In genomic region chr5:144255632-144256540, GRCm38 (mm10) we compare ENCODE assay signal across 8 mouse cellular contexts. TPM values are rescaled to one million over a fixed set of nuclear protein-coding genes. Genes with fewer than 3 reads are reported as not detected.
A peak's percentile ranks its signal among the peaks of the same experiment; 100 is the strongest.
DNase-seq lines count a peak whose midpoint lies in the region; ATAC-seq and TF ChIP-seq lines count a peak whose summit lies in the region.

No protein-coding gene starts in this region.

- peaks cover 13% of the 10 kb centered on the region for H3K36me3 ChIP-seq in hindbrain, embryonic 14.5 days (replicated peaks; ENCODE audit: control insufficient read depth, insufficient read depth)
- H3K36me3 ChIP-seq in limb, embryonic 10.5 days, result peaks cover 37% of the 10 kb centered on the region

- H3K9ac ChIP-seq in hindbrain, embryonic 14.5 days, result peak overlapping the region; percentile 98

- no peaks in the 10 kb centered on the region for H3K27me3 ChIP-seq in Patski
- H3K27me3 ChIP-seq in hindbrain, embryonic 14.5 days (ENCODE audit: control insufficient read depth, insufficient read depth, low read length), result no peaks in the 10 kb centered on the region
- no peaks in the 10 kb centered on the region for H3K27me3 ChIP-seq in limb, embryonic 10.5 days (ENCODE audit: low read depth, poor library complexity, severe bottlenecking)

- POLR2A ChIA-PET in Patski (lab: Charles Lee), result no interaction called here

- H3K27ac ChIP-seq in gastrocnemius, adult 2 months, result peak overlapping the region; percentile 93
- peak overlapping the region; percentile 87 for H3K27ac ChIP-seq in hindbrain, embryonic 14.5 days
- H3K27ac ChIP-seq in limb, embryonic 10.5 days, result peak overlapping the region; percentile 98

- peak overlapping the region; percentile 83 for H3K4me2 ChIP-seq in hindbrain, embryonic 14.5 days (replicated peaks)

- ATAC-seq in Patski, result peak; percentile 23
- no peak; the same call in 1 of the 2 replicates for ATAC-seq in hindbrain, embryonic 14.5 days (ENCODE audit: low FRiP score)

- peak overlapping the region; percentile 87 for H3K4me3 ChIP-seq in gastrocnemius, adult 2 months
- peak overlapping the region; percentile 93 for H3K4me3 ChIP-seq in hindbrain, embryonic 14.5 days (replicated peaks; ENCODE audit: low read length)
- peak overlapping the region; percentile 99 for H3K4me3 ChIP-seq in limb, embryonic 10.5 days

- in situ Hi-C loops in Patski (cut with MboI; ENCODE audit: low pct_unique_long_range_greater_than_20kb), result no loop called here

- under 1% methylated on average over 40 of the region's 40 CpGs for WGBS in hindbrain, embryonic 14.5 days
- under 1% methylated on average over 40 of the region's 40 CpGs for WGBS in limb, embryonic 10.5 days

- intact Hi-C loops in gastrocnemius, adult 2 months (cut with DNase I), result loop anchor here (2.0 to 5.0 kb wide), 3 partner anchors 33 to 101 kb away; partner anchors contain the start of genes Baiap2l1 and Tecpr1

- DNase-seq in Patski (ENCODE audit: low read depth, low spot score), result peak; percentile 19
- peak; percentile 37 for DNase-seq in cerebellum, adult 8-10 months
- peak; percentile 70 for DNase-seq in gastrocnemius, adult 2 months
- DNase-seq in hindbrain, embryonic 14.5 days (ENCODE audit: low spot score), result peak; percentile 51
- DNase-seq in limb, embryonic 10.5 days (ENCODE audit: low spot score), result peak; percentile 80
- peak; percentile 74 for DNase-seq in mesoderm, embryonic 11.5 days (ENCODE audit: low read depth, low spot score)
- peak; percentile 53 to 71 for DNase-seq in right cerebral cortex, postnatal 10 days (ENCODE audit: low spot score in 2 of 2)
- DNase-seq in yolk sac, embryonic 10.5 days (ENCODE audit: low spot score), result peak; percentile 88

- TF ChIP-seq CTCF in Patski (IDR thresholded peaks at IDR 0.05), result no peak
- TF ChIP-seq CTCF in gastrocnemius, adult 2 months (IDR thresholded peaks at IDR 0.05), result peak; percentile 3; the same call in 1 of the 2 replicates

- H3K4me1 ChIP-seq in hindbrain, embryonic 14.5 days (replicated peaks; ENCODE audit: control insufficient read depth, insufficient read depth, low read length), result peaks cover 37% of the 10 kb centered on the region
- peaks cover 46% of the 10 kb centered on the region for H3K4me1 ChIP-seq in limb, embryonic 10.5 days

- CTCF ChIA-PET in Patski (lab: Charles Lee), result interaction anchor here (1.3 to 1.6 kb wide), 2 partner anchors 11 to 48 kb away, joined by 4 read pairs; no protein-coding TSS in a partner anchor

- no peaks in the 10 kb centered on the region for H3K9me3 ChIP-seq in hindbrain, embryonic 14.5 days (ENCODE audit: control insufficient read depth, low read length)
- no peaks in the 10 kb centered on the region for H3K9me3 ChIP-seq in limb, embryonic 10.5 days (replicated peaks)

RNA-seq across cellular contexts. Expression of gene Bri3, which starts 11.6 kb away (rescaled TPM):
- polyA plus RNA-seq in Patski (2021), result 136 TPM
- total RNA-seq in gastrocnemius, adult 2 months (2021), result 10 to 100 TPM; 36.4 to 45.7 TPM
- 103 and 123 TPM in 2 replicates for polyA plus RNA-seq in hindbrain, embryonic 14.5 days (2014; fragmentation: Nextera tagmentation; extraction: Ambion mirVana)
- 122 and 125 TPM in 2 replicates for polyA plus RNA-seq in limb, embryonic 10.5 days (2016; fragmentation: Nextera tagmentation; extraction: Ambion mirVana)

RNA-seq across cellular contexts. Expression of gene Tecpr1, which starts 32.5 kb away (rescaled TPM):
- 32.8 TPM for polyA plus RNA-seq in Patski (2021)
- 10 to 100 TPM; 15.4 to 19.1 TPM for total RNA-seq in gastrocnemius, adult 2 months (2021)
- polyA plus RNA-seq in hindbrain, embryonic 14.5 days (2014; fragmentation: Nextera tagmentation; extraction: Ambion mirVana), result 32.3 and 34.7 TPM in 2 replicates
- 15.1 and 21.0 TPM in 2 replicates for polyA plus RNA-seq in limb, embryonic 10.5 days (2016; fragmentation: Nextera tagmentation; extraction: Ambion mirVana)

Comparison
In these comparisons a context has a peak if more than half of its experiments do, and no peak if none do; other contexts are left out.
1. DNase-seq: peak in every context shown above with its lines; median percentile 88 in yolk sac, embryonic 10.5 days; 80 in limb, embryonic 10.5 days; 74 in mesoderm, embryonic 11.5 days; 70 in gastrocnemius, adult 2 months; 62 in right cerebral cortex, postnatal 10 days; 51 in hindbrain, embryonic 14.5 days; 37 in cerebellum, adult 8-10 months; 19 in Patski.